Mouse (Mus musculus): ENCODE data around the gene Pnpo. TPM values are rescaled to one million over a fixed set of nuclear protein-coding genes. Genes with fewer than 3 reads are reported as not detected.

The Pnpo gene
- polyA plus RNA-seq, 1 experiment from 2014 or later, result 22.8 TPM

- Histone ChIP-seq H3K4me3 (replicated peaks; ENCODE audit: low read length) (no peak overlapping the region), H3K4me1 (replicated peaks; ENCODE audit: control insufficient read depth, insufficient read depth, low read length) (peaks cover 19% of the 10 kb centered on the region), H3K9ac (replicated peaks; ENCODE audit: low read depth, low read length) (no peak overlapping the region; the same call in 1 of the 2 replicates), H3K27me3 (replicated peaks; ENCODE audit: control insufficient read depth, insufficient read depth, low read length) (no peaks in the 10 kb centered on the region), H3K9me3 (ENCODE audit: control insufficient read depth, low read length) (no peaks in the 10 kb centered on the region), H3K36me3 (ENCODE audit: control insufficient read depth, insufficient read depth) (no peaks in the 10 kb centered on the region), H3K4me2 (ENCODE audit: low read length) (no peak overlapping the region), H3K27ac (ENCODE audit: low read length) (no peak overlapping the region)
- ATAC-seq, result no peak
- 82% methylated on average over 5 of the region's 5 CpGs for WGBS
Measured at GRCm38 (mm10) chr11:96973426-96973964, 29.7 kb upstream of the Pnpo start.

GRCm38 (mm10) chr11:96972906-96973305 lies 29.1 kb upstream of the Pnpo start:
- Histone ChIP-seq H3K4me2 (ENCODE audit: low read length) (no peak overlapping the region), H3K27me3 (replicated peaks; ENCODE audit: control insufficient read depth, insufficient read depth, low read length) (no peaks in the 10 kb centered on the region), H3K9me3 (ENCODE audit: control insufficient read depth, low read length) (no peaks in the 10 kb centered on the region), H3K36me3 (ENCODE audit: control insufficient read depth, insufficient read depth) (no peaks in the 10 kb centered on the region), H3K4me3 (replicated peaks; ENCODE audit: low read length) (no peak overlapping the region), H3K27ac (ENCODE audit: low read length) (no peak overlapping the region), H3K4me1 (replicated peaks; ENCODE audit: control insufficient read depth, insufficient read depth, low read length) (peaks cover 16% of the 10 kb centered on the region), H3K9ac (replicated peaks; ENCODE audit: low read depth, low read length) (no peak overlapping the region)
- 73% methylated on average over 5 of the region's 5 CpGs for WGBS
- ATAC-seq, result no peak

GRCm38 (mm10) chr11:96970341-96970740 lies 26.6 kb upstream of the Pnpo start:
- Histone ChIP-seq H3K9me3 (ENCODE audit: control insufficient read depth, low read length) (no peaks in the 10 kb centered on the region), H3K9ac (replicated peaks; ENCODE audit: low read depth, low read length) (no peak overlapping the region), H3K4me3 (replicated peaks; ENCODE audit: low read length) (no peak overlapping the region), H3K4me1 (replicated peaks; ENCODE audit: control insufficient read depth, insufficient read depth, low read length) (peaks cover 8% of the 10 kb centered on the region; the same call in 1 of the 2 replicates), H3K4me2 (ENCODE audit: low read length) (no peak overlapping the region), H3K27ac (ENCODE audit: low read length) (no peak overlapping the region), H3K27me3 (replicated peaks; ENCODE audit: control insufficient read depth, insufficient read depth, low read length) (no peaks in the 10 kb centered on the region), H3K36me3 (ENCODE audit: control insufficient read depth, insufficient read depth) (no peaks in the 10 kb centered on the region)
- 87% methylated on average over 3 of the region's 3 CpGs for WGBS
- no peak for ATAC-seq

GRCm38 (mm10) chr11:96969746-96970145 lies 26.0 kb upstream of the Pnpo start:
- 84% methylated on average over 1 of the region's 1 CpGs for WGBS
- ATAC-seq, result no peak
- Histone ChIP-seq H3K27ac (ENCODE audit: low read length) (no peak overlapping the region), H3K36me3 (ENCODE audit: control insufficient read depth, insufficient read depth) (no peaks in the 10 kb centered on the region), H3K4me2 (ENCODE audit: low read length) (no peak overlapping the region), H3K27me3 (replicated peaks; ENCODE audit: control insufficient read depth, insufficient read depth, low read length) (no peaks in the 10 kb centered on the region), H3K9me3 (ENCODE audit: control insufficient read depth, low read length) (no peaks in the 10 kb centered on the region), H3K9ac (replicated peaks; ENCODE audit: low read depth, low read length) (no peak overlapping the region), H3K4me3 (replicated peaks; ENCODE audit: low read length) (no peak overlapping the region), H3K4me1 (replicated peaks; ENCODE audit: control insufficient read depth, insufficient read depth, low read length) (peaks cover 8% of the 10 kb centered on the region; the same call in 1 of the 2 replicates)

- H3K4me2 ChIP-seq (ENCODE audit: low read length), result no peak overlapping the region
- H3K4me3 ChIP-seq (replicated peaks; ENCODE audit: low read length), result no peak overlapping the region
- 69% methylated on average over 5 of the region's 5 CpGs for WGBS
- no peak overlapping the region for H3K27ac ChIP-seq (ENCODE audit: low read length)
- ATAC-seq, result no peak
- no peaks in the 10 kb centered on the region for H3K27me3 ChIP-seq (replicated peaks; ENCODE audit: control insufficient read depth, insufficient read depth, low read length)
- no peak overlapping the region for H3K9ac ChIP-seq (replicated peaks; ENCODE audit: low read depth, low read length)
- H3K36me3 ChIP-seq (ENCODE audit: control insufficient read depth, insufficient read depth), result no peaks in the 10 kb centered on the region
- no peaks in the 10 kb centered on the region for H3K9me3 ChIP-seq (ENCODE audit: control insufficient read depth, low read length)
- H3K4me1 ChIP-seq (replicated peaks; ENCODE audit: control insufficient read depth, insufficient read depth, low read length), result peaks cover 8% of the 10 kb centered on the region; the same call in 1 of the 2 replicates
Measured at GRCm38 (mm10) chr11:96969280-96969722, 25.5 kb upstream of the Pnpo start.

GRCm38 (mm10) chr11:96968476-96968875 lies 24.7 kb upstream of the Pnpo start:
- no peak for ATAC-seq
- no peak overlapping the region for H3K4me3 ChIP-seq (replicated peaks; ENCODE audit: low read length)
- no peak overlapping the region for H3K27ac ChIP-seq (ENCODE audit: low read length)
- H3K27me3 ChIP-seq (replicated peaks; ENCODE audit: control insufficient read depth, insufficient read depth, low read length), result no peaks in the 10 kb centered on the region
- H3K4me1 ChIP-seq (replicated peaks; ENCODE audit: control insufficient read depth, insufficient read depth, low read length), result peaks cover 8% of the 10 kb centered on the region; the same call in 1 of the 2 replicates
- H3K36me3 ChIP-seq (ENCODE audit: control insufficient read depth, insufficient read depth), result no peaks in the 10 kb centered on the region
- WGBS, result 77% methylated on average over 6 of the region's 6 CpGs
- no peaks in the 10 kb centered on the region for H3K9me3 ChIP-seq (ENCODE audit: control insufficient read depth, low read length)
- no peak overlapping the region for H3K4me2 ChIP-seq (ENCODE audit: low read length)
- H3K9ac ChIP-seq (replicated peaks; ENCODE audit: low read depth, low read length), result no peak overlapping the region

DNA sequence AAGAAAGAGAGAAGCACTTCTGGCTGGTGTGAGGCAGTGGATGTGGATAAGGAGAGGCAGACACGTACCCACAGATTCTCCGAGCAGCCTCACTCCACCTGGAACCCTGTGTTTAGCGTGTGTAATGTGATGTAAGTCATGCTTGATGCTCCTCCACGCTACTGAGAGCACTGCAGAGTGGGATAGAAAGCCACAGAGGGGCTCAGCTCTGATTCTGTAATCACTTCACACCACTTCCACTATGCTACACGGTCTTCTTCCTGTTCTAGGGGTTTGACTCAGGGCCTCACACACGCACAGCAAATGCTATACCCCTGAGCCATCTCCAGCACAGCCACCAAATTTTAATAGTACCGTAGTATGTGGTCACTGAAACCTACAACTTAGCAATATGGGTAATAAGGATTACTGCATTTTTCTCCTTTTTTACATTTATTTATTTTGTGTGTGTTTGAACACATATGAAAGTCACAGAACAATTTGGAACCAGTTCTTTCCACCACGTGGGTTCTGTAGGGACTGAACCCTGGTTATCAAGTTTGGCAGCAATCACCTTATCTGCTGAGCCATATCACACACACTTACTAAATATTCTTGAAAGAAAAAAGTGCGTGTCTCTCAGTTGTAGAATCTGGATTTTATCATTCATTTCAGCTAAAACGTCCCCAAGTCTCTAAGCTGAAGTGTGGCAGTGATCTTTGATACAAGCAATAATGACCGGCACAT lies 23.9 kb upstream of the Pnpo start:
- peaks cover 6% of the 10 kb centered on the region; the same call in 1 of the 2 replicates for H3K4me1 ChIP-seq (replicated peaks; ENCODE audit: control insufficient read depth, insufficient read depth, low read length)
- H3K9me3 ChIP-seq (ENCODE audit: control insufficient read depth, low read length), result no peaks in the 10 kb centered on the region
- no peak overlapping the region for H3K4me3 ChIP-seq (replicated peaks; ENCODE audit: low read length)
- no peak for ATAC-seq
- no peaks in the 10 kb centered on the region for H3K27me3 ChIP-seq (replicated peaks; ENCODE audit: control insufficient read depth, insufficient read depth, low read length)
- H3K4me2 ChIP-seq (ENCODE audit: low read length), result no peak overlapping the region
- H3K27ac ChIP-seq (ENCODE audit: low read length), result no peak overlapping the region
- no peak overlapping the region for H3K9ac ChIP-seq (replicated peaks; ENCODE audit: low read depth, low read length)
- WGBS, result 89% methylated on average over 11 of the region's 11 CpGs
- no peaks in the 10 kb centered on the region for H3K36me3 ChIP-seq (ENCODE audit: control insufficient read depth, insufficient read depth)

DNA sequence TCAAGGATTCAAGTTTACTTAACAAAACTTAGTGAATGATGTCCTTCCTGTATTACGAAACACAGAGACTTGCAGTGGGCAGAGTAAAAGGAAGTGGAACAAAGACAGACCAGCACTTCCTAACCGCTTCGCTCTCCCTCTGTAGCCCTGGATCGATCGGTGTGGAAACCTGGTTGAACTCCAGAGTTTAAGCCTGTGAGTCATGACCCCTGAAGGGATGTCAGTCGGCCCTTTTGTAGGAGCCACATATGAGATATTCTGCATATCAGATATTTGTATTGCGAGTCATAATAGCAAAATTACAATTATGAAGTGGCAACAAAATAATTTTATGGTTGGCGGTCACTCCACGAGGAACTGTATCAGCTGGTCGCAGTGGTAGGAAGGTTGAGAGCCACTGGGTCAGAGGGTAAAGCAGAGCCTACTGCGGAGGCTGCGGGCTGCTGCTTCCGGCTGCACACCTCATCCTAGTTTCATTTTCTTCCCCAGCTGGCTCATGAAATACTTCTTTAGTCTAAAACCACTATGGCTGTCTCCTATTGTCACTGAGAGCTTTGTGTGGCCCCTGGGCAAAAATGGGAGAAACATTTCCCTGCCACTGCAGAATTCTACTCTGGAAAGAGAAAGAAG lies 23.2 kb upstream of the Pnpo start:
- no peaks in the 10 kb centered on the region for H3K27me3 ChIP-seq (replicated peaks; ENCODE audit: control insufficient read depth, insufficient read depth, low read length)
- no peak for ATAC-seq
- no peak overlapping the region for H3K4me3 ChIP-seq (replicated peaks; ENCODE audit: low read length)
- no peak overlapping the region for H3K27ac ChIP-seq (ENCODE audit: low read length)
- H3K9ac ChIP-seq (replicated peaks; ENCODE audit: low read depth, low read length), result no peak overlapping the region
- WGBS, result 91% methylated on average over 13 of the region's 13 CpGs
- no peak overlapping the region for H3K4me2 ChIP-seq (ENCODE audit: low read length)
- peaks cover 2% of the 10 kb centered on the region; the same call in 1 of the 2 replicates for H3K4me1 ChIP-seq (replicated peaks; ENCODE audit: control insufficient read depth, insufficient read depth, low read length)
- H3K36me3 ChIP-seq (ENCODE audit: control insufficient read depth, insufficient read depth), result no peaks in the 10 kb centered on the region
- H3K9me3 ChIP-seq (ENCODE audit: control insufficient read depth, low read length), result no peaks in the 10 kb centered on the region

GRCm38 (mm10) chr11:96966172-96966571 lies 22.4 kb upstream of the Pnpo start:
- Histone ChIP-seq H3K9me3 (ENCODE audit: control insufficient read depth, low read length) (no peaks in the 10 kb centered on the region), H3K36me3 (ENCODE audit: control insufficient read depth, insufficient read depth) (peaks cover 4% of the 10 kb centered on the region), H3K27me3 (replicated peaks; ENCODE audit: control insufficient read depth, insufficient read depth, low read length) (no peaks in the 10 kb centered on the region), H3K4me3 (replicated peaks; ENCODE audit: low read length) (no peak overlapping the region), H3K27ac (ENCODE audit: low read length) (no peak overlapping the region), H3K4me1 (replicated peaks; ENCODE audit: control insufficient read depth, insufficient read depth, low read length) (no peaks in the 10 kb centered on the region; the same call in 1 of the 2 replicates), H3K4me2 (ENCODE audit: low read length) (no peak overlapping the region), H3K9ac (replicated peaks; ENCODE audit: low read depth, low read length) (no peak overlapping the region)
- 87% methylated on average over 3 of the region's 3 CpGs for WGBS
- no peak for ATAC-seq

All from forebrain, embryonic 16.5 days (tissue).